Mouse (Mus musculus): ENCODE results near the gene Sap25. TPM values are rescaled to one million over a fixed set of nuclear protein-coding genes. Genes with fewer than 3 reads are reported as not detected.

The Sap25 gene
- total RNA-seq, 4 experiments from 2014 or later = 8.0 to 14.2 (median 10.6) TPM

Other genes with a start within 250 kb of the Sap25 start
- gene Zan, start 164.3 kb upstream of the Sap25 start, total RNA-seq (2022) = under 1 TPM; 0.16 to 0.22 (median 0.17) TPM
- 10 to 100 TPM; 30.4 to 33.1 (median 32.4) TPM for gene Pop7, start 138.8 kb upstream of the Sap25 start, total RNA-seq (2022)
- gene Gigyf1, start 122.8 kb upstream of the Sap25 start, total RNA-seq (2022) = 10 to 100 TPM; 60.2 to 75.9 (median 65.5) TPM
- gene Epo, start 108.1 kb upstream of the Sap25 start, total RNA-seq (2022) = not detected
- 100 to 1,000 TPM; 572 to 587 (median 576) TPM for gene Gnb2, start 107.8 kb upstream of the Sap25 start, total RNA-seq (2022)
- 100 to 1,000 TPM; 116 to 137 (median 125) TPM for gene Actl6b, start 87.8 kb upstream of the Sap25 start, total RNA-seq (2022)
- gene Tfr2, start 71.5 kb upstream of the Sap25 start, total RNA-seq (2022) = 10 to 100 TPM; 12.5 to 21.7 (median 15.9) TPM
- gene Mospd3, start 40.3 kb upstream of the Sap25 start, total RNA-seq (2022) = 10 to 100 TPM; 19.2 to 28.5 (median 26.2) TPM
- gene Pcolce, start 27.6 kb upstream of the Sap25 start, total RNA-seq (2022) = 1 to 10 TPM; 7.2 to 9.6 (median 8.9) TPM
- under 1 TPM; 0.22 to 0.69 (median 0.34) TPM for gene Fbxo24, start 12.3 kb upstream of the Sap25 start, total RNA-seq (2022)
- 10 to 100 TPM; 18.8 to 26.8 (median 22.5) TPM for gene Lrch4, start 12.2 kb upstream of the Sap25 start, total RNA-seq (2022)
- 10 to 100 TPM; 14.7 to 24.8 (median 19.2) TPM for gene Gm20605, start 12.2 kb upstream of the Sap25 start, total RNA-seq (2022)
- under 1 TPM; 0.12 to 0.49 (median 0.28) TPM for gene Irs3, start 4.4 kb downstream of the Sap25 start, total RNA-seq (2022)
- gene Agfg2, start 43.4 kb downstream of the Sap25 start, total RNA-seq (2022) = 10 to 100 TPM; 66.1 to 66.6 (median 66.5) TPM
- gene Nyap1, start 100.3 kb downstream of the Sap25 start, total RNA-seq (2022) = 10 to 100 TPM; 64.7 to 77.5 (median 68.4) TPM
- 100 to 1,000 TPM; 146 to 236 (median 178) TPM for gene Tsc22d4, start 104.4 kb downstream of the Sap25 start, total RNA-seq (2022)
- 10 to 100 TPM; 11.5 to 16.3 (median 14.1) TPM for gene Ppp1r35, start 137.5 kb downstream of the Sap25 start, total RNA-seq (2022)
- gene Mepce, start 146.3 kb downstream of the Sap25 start, total RNA-seq (2022) = 10 to 100 TPM; 44.6 to 52.9 (median 48.3) TPM
- 1 to 10 TPM; 6.7 to 9.1 (median 7.5) TPM for gene Zcwpw1, start 146.5 kb downstream of the Sap25 start, total RNA-seq (2022)
- 1 to 10 TPM in 3 of 4 experiments, under 1 TPM in 1; 0.23 to 4.3 (median 2.6) TPM for gene Pilra, start 194.9 kb downstream of the Sap25 start, total RNA-seq (2022)
- under 1 TPM in 2 of 4 experiments, not detected in 2; 0.57 to 0.58 TPM for gene Pilrb1, start 216.8 kb downstream of the Sap25 start, total RNA-seq (2022)
- under 1 TPM in 1 of 4 experiments, not detected in 3; 0.27 TPM for gene Pilrb2, start 230.5 kb downstream of the Sap25 start, total RNA-seq (2022)